Comparison of ENCODE assay signal across 8 mouse cellular contexts in the genomic region with DNA sequence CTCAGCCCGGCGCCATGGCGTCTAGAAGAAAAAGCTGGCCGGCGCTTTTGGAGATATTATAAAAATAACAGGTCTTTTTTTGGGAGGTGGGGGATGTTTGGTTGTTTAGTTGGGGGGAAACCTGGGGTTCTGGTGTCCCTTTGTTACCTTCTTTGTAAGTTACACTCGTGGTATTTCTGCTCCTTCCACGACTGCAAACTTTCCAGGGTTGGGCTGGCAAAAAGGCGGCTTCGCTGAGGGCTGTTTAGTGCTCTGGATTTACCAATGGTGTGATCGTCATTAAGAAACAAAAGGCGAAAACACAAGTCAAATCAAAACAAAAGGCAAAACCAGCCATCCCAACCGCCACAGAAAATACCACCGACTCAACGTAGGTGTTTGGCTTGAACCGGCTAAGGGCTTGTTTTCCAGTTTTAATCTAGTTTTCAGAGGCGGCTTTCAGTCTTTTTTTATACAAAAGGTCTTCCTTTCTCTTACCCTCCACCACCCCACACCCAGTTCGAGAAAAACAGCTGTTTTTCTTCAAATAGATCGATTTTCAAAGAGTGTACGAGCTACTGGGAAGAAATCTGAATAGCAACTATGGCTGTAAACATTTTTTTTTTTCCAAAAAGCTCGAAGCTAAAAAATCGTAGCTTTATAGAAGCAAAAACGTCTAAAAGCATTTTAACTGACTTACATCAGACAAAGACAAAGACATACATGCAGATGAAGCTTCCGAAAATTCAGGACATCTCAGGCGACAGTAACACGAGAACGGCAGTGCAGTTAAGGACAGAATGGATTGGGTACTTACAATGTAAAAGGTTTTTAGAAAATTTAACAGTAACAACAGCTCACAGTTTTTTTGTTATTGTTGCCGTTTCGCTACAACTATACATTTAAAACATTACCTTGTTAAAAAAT. TPM values are rescaled to one million over a fixed set of nuclear protein-coding genes. Genes with fewer than 3 reads are reported as not detected.
A peak's percentile ranks its signal among the peaks of the same experiment; 100 is the strongest.
DNase-seq lines count a peak whose midpoint lies in the region; ATAC-seq lines count a peak whose summit lies in the region.

No protein-coding gene starts in this region.

- H3K4me2 ChIP-seq in embryonic facial prominence, embryonic 12.5 days (replicated peaks) = peak overlapping the region; percentile 99
- H3K4me2 ChIP-seq in hindbrain, embryonic 15.5 days = peak overlapping the region; percentile 99
- peak overlapping the region; percentile 99 for H3K4me2 ChIP-seq in lung, embryonic 16.5 days (ENCODE audit: low read depth, low read length)

- ATAC-seq in embryonic facial prominence, embryonic 12.5 days (ENCODE audit: insufficient number of reproducible peaks, insufficient read depth, low FRiP score, low TSS enrichment) = no peak
- ATAC-seq in hindbrain, embryonic 15.5 days (ENCODE audit: low FRiP score, low read depth) = no peak
- ATAC-seq in lung, embryonic 16.5 days (ENCODE audit: low read depth) = no peak

- no peaks in the 10 kb centered on the region for H3K27me3 ChIP-seq in embryonic facial prominence, embryonic 12.5 days
- no peaks in the 10 kb centered on the region for H3K27me3 ChIP-seq in hindbrain, embryonic 15.5 days
- H3K27me3 ChIP-seq in lung, embryonic 16.5 days (ENCODE audit: control insufficient read depth, insufficient read depth, low read depth, low read length) = no peaks in the 10 kb centered on the region

- under 1% methylated on average over 28 of the region's 28 CpGs for WGBS in embryonic facial prominence, embryonic 12.5 days
- WGBS in hindbrain, embryonic 15.5 days = under 1% methylated on average over 28 of the region's 28 CpGs
- under 1% methylated on average over 28 of the region's 28 CpGs for WGBS in lung, embryonic 16.5 days

- H3K4me3 ChIP-seq in embryonic facial prominence, embryonic 12.5 days = peak overlapping the region; percentile 71
- H3K4me3 ChIP-seq in hindbrain, embryonic 15.5 days = peak overlapping the region; percentile 94
- peak overlapping the region; percentile 69 for H3K4me3 ChIP-seq in lung, embryonic 16.5 days (ENCODE audit: low read length)

- peak overlapping the region; percentile 100 for H3K9ac ChIP-seq in embryonic facial prominence, embryonic 12.5 days
- peak overlapping the region; percentile 100 for H3K9ac ChIP-seq in hindbrain, embryonic 15.5 days
- H3K9ac ChIP-seq in lung, embryonic 16.5 days (ENCODE audit: low read length) = peak overlapping the region; percentile 99

- H3K4me1 ChIP-seq in embryonic facial prominence, embryonic 12.5 days = peaks cover 48% of the 10 kb centered on the region
- H3K4me1 ChIP-seq in hindbrain, embryonic 15.5 days (replicated peaks) = peaks cover 49% of the 10 kb centered on the region
- peaks cover 45% of the 10 kb centered on the region for H3K4me1 ChIP-seq in lung, embryonic 16.5 days (replicated peaks; ENCODE audit: control insufficient read depth, insufficient read depth, low read length)

- H3K9me3 ChIP-seq in embryonic facial prominence, embryonic 12.5 days = no peaks in the 10 kb centered on the region
- no peaks in the 10 kb centered on the region for H3K9me3 ChIP-seq in hindbrain, embryonic 15.5 days
- H3K9me3 ChIP-seq in lung, embryonic 16.5 days (ENCODE audit: control insufficient read depth, low read length) = no peaks in the 10 kb centered on the region

- peaks cover 10% of the 10 kb centered on the region; the same call in 1 of the 2 replicates for H3K36me3 ChIP-seq in embryonic facial prominence, embryonic 12.5 days
- H3K36me3 ChIP-seq in hindbrain, embryonic 15.5 days = no peaks in the 10 kb centered on the region
- H3K36me3 ChIP-seq in lung, embryonic 16.5 days (ENCODE audit: control insufficient read depth, insufficient read depth, low read length) = no peaks in the 10 kb centered on the region

- peak overlapping the region; percentile 100 for H3K27ac ChIP-seq in embryonic facial prominence, embryonic 12.5 days
- peak overlapping the region; percentile 100 for H3K27ac ChIP-seq in hindbrain, embryonic 15.5 days (replicated peaks)
- H3K27ac ChIP-seq in lung, embryonic 16.5 days (ENCODE audit: low read length) = peak overlapping the region; percentile 100

- peak; percentile 38 for DNase-seq in thymus, postnatal 0 days (ENCODE audit: low spot score)
- DNase-seq in thymus, adult 18-20 months = no peak
- DNase-seq in thymus, postnatal 14 days = peak; percentile 43
- DNase-seq in left cerebral cortex, adult 9 months (ENCODE audit: low spot score in 2 of 2) = no peak
- DNase-seq in testis, postnatal 14 days (ENCODE audit: low spot score) = no peak

RNA-seq across cellular contexts. Expression of gene Setd1b, which starts 2.0 kb away (rescaled TPM):
- 8.0 and 11.3 TPM in 2 replicates for polyA plus RNA-seq in thymus, postnatal 0 days (2015; fragmentation: Nextera tagmentation; extraction: Ambion mirVana)
- polyA plus RNA-seq in embryonic facial prominence, embryonic 12.5 days (2016; fragmentation: Nextera tagmentation; extraction: Ambion mirVana) = 11.7 and 12.4 TPM in 2 replicates
- 10.9 and 11.7 TPM in 2 replicates for polyA plus RNA-seq in hindbrain, embryonic 15.5 days (2015; fragmentation: Nextera tagmentation; extraction: Ambion mirVana)
- polyA plus RNA-seq in lung, embryonic 16.5 days (2015; fragmentation: Nextera tagmentation; extraction: Ambion mirVana) = 8.4 and 9.1 TPM in 2 replicates

RNA-seq across cellular contexts. Expression of gene Rhof, which starts 7.5 kb away (rescaled TPM):
- polyA plus RNA-seq in thymus, postnatal 0 days (2015; fragmentation: Nextera tagmentation; extraction: Ambion mirVana) = 10.4 and 11.1 TPM in 2 replicates
- polyA plus RNA-seq in embryonic facial prominence, embryonic 12.5 days (2016; fragmentation: Nextera tagmentation; extraction: Ambion mirVana) = 2.9 and 3.4 TPM in 2 replicates
- polyA plus RNA-seq in hindbrain, embryonic 15.5 days (2015; fragmentation: Nextera tagmentation; extraction: Ambion mirVana) = 16.7 and 19.3 TPM in 2 replicates
- 5.3 and 5.6 TPM in 2 replicates for polyA plus RNA-seq in lung, embryonic 16.5 days (2015; fragmentation: Nextera tagmentation; extraction: Ambion mirVana)

RNA-seq across cellular contexts. Expression of gene Psmd9, which starts 29.2 kb away (rescaled TPM):
- 77.6 and 94.1 TPM in 2 replicates for polyA plus RNA-seq in thymus, postnatal 0 days (2015; fragmentation: Nextera tagmentation; extraction: Ambion mirVana)
- polyA plus RNA-seq in embryonic facial prominence, embryonic 12.5 days (2016; fragmentation: Nextera tagmentation; extraction: Ambion mirVana) = 89.0 and 95.5 TPM in 2 replicates
- polyA plus RNA-seq in hindbrain, embryonic 15.5 days (2015; fragmentation: Nextera tagmentation; extraction: Ambion mirVana) = 75.3 and 75.7 TPM in 2 replicates
- polyA plus RNA-seq in lung, embryonic 16.5 days (2015; fragmentation: Nextera tagmentation; extraction: Ambion mirVana) = 87.0 and 91.8 TPM in 2 replicates

RNA-seq across cellular contexts. Expression of gene Hpd, which starts 42.6 kb away (rescaled TPM):
- polyA plus RNA-seq in thymus, postnatal 0 days (2015; fragmentation: Nextera tagmentation; extraction: Ambion mirVana) = 0.64 TPM in 1 of 2 replicates, not detected in the other
- not detected in 2 replicates for polyA plus RNA-seq in embryonic facial prominence, embryonic 12.5 days (2016; fragmentation: Nextera tagmentation; extraction: Ambion mirVana)
- not detected in 2 replicates for polyA plus RNA-seq in hindbrain, embryonic 15.5 days (2015; fragmentation: Nextera tagmentation; extraction: Ambion mirVana)
- polyA plus RNA-seq in lung, embryonic 16.5 days (2015; fragmentation: Nextera tagmentation; extraction: Ambion mirVana) = 0.18 and 0.91 TPM in 2 replicates

Comparison
In these comparisons a context has a peak if more than half of its experiments do, and no peak if none do; other contexts are left out.
1. DNase-seq: peak in thymus, postnatal 0 days (single experiment) and thymus, postnatal 14 days (single experiment); none in thymus, adult 18-20 months (0 of 2), left cerebral cortex, adult 9 months (0 of 2) and testis, postnatal 14 days (single experiment).
2. Peak in every context shown above with its lines, with median percentiles within 50 percentile points of each other: H3K27ac ChIP-seq, H3K4me2 ChIP-seq, H3K4me3 ChIP-seq and H3K9ac ChIP-seq.